Mouse (Mus musculus): Measurements from ENCODE around the gene Ubash3b.

- TF ChIP-seq CTCF (IDR thresholded peaks at IDR 0.05; ENCODE audit: extremely low read depth, insufficient read depth, low read length) (no peak), POLR2A (IDR thresholded peaks at IDR 0.05; ENCODE audit: extremely low read depth, insufficient read depth, low read length) (no peak)
Measured at GRCm38 (mm10) chr9:41061446-41061845, 100.1 kb downstream of the Ubash3b start.
